Mouse (Mus musculus): ENCODE results near the gene Ttll11.

Gene Ttll11

DNA sequence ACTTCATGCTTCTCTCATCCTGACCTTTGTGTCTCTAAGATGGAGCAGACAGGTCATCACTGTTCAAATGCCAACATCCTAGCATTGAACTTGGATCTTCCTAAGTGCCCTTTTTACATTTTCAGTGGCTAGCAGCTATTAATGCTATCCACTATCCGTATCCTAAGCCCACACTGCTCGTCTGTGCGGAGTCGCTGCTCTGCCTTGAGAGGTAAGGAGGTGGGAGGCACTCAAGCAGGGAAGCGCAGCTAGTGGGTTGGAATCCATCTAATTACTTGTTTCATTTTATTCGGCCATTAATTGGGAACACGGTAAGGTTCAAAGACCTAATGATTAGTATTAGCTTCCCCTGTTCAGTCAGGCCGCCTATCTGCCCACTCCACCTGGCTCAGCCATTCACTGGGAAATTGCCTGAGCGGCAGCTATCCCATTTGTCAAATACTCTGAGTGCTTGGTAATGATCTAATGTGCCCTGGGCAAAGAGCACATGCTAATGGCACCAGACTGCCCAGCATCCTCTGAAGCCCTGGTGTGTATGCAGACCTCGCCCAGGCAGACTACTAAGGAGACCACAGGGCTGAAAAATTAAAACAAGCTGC lies 130.0 kb downstream of the Ttll11 start:
- DNase-seq: no peak

DNA sequence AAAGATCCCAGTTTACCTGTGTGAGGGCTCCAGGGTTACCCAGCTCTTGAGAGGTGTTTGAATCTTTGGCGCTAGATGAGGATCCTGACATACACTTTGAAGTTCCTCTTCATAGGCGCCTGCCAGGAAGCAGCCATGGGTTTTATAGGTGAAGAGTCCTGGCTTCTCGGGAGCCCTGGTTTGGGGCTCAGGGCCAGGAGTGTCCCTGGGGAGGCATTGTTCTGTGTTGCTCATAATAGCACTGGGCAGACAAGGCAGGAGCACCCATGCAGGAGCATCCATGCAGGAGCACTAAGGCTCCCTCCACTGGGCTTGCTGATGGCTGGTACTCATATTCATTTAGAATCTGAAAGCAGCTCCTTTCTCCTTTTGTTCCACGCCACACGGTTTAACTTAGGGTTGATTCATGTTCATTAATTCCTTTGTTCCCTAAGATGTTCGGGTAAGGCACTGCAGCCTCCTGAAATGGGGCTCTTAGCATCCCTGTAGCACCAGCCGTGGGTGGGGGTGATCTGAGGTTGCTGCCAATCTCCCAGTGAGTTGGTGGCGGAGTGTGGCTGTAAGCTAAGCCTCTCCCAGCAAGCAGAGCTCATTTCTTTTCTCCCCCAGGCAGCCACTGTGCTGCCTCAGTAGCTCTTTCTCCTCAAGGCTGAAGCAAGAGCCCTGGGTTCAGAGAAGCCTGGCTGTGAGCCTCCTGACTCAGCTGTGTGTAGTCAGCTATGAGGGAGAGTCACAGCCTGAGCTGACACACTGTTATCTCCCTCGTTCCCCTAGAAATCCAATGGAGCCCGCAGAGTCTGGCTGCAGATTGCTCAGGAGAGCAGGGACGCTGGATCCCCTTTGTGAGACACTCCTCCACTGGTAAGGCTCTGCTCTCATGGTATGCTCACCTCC lies 133.9 kb downstream of the Ttll11 start:
- no peak for DNase-seq

DNA sequence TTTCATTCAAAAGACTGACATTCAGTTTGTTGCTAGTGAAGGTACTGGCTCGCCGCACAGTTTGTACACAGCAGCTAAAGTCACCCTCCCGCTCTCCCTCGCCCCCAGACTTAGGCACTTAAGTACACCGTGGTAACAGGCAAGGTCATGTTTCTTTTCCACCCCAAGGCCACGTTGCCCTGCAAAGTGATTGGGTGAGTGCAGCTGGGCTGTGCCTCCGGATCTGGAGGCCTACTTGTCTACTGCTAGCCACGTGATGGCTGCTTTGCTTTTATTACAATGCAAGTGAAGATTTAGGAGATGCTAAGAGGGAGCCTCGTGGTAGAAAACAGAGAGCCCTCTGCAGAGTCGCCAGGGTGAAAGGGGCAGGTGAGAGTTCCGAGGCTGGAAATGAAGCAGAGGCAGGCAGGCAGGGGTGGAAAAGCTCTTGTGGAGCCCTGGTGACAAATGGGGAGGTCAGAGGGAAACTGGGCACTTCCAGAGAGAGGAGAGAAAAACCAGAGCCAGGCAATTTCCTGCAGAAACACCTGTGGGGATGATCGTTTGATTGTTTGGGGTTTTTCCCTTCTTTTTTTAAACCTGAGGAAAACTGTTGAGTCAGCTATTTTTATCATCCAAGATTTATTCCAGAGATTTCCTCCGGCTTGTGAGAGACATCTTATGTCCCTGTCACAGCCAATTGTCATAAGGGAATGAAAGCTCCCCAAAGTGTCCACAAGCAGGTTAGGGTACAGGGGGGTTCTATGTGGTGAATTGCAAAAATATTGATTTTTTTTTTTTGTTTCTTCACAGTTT lies 135.6 kb downstream of the Ttll11 start:
- no peak for DNase-seq

DNA sequence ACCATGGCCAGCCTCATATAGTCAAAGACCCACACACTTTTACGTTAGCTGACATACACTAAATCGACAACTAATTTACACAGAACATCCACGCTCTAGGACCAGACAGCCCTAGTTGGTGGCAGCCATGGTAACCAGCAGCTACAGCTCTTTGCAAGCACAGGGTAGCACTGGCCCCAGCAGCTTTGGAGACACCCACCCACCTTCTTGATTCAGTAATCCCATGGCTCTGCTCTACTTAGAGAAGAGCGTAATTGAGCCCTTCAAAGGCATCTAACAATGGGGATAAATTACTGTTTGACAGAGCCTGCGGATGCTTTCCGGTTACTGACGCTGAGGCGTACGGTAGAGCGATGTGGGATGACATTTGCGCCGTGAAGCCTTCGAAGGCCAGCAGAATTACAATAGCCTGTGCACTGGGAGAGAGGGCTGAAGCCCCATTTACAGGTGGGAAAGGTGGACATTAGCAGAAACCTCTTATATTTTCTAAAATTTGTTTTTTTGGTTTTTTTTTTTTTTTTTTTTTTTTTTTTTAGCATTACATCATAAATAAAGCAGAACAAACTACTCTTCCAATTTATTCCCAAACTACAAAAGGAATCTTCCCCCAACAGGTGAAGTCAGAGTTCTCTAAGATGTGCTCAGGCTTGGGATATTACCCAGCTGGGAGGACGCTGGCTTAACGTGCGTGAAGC lies 136.8 kb downstream of the Ttll11 start:
- DNase-seq: no peak

DNA sequence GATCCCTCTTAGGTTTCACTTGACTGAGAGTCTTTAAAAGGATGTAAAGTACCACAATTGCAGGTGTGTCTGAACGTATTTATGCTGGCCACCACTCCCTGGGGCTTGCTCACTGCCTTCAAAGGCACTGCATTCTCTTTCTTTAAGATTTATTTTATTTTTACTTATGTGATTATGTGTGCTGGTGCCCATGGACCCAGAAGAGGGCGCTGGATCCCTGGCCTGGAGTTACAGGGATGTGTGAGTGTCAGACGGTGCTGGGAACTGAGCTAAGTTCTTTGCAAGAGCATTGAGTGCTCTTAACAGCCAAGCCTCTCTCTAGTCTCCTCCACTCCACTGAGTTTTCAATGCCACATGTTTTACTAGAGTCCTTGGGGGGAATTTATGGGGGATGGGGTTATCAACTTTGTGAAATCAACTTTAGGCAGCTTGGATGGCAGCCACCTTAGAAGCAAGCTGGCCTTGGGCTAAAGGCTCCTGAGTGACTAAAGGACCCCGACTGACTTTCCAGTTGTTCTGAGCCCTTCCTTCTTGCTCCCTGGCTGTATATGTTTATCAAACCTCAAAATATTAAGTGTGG lies 137.8 kb downstream of the Ttll11 start:
- DNase-seq: no peak

DNA sequence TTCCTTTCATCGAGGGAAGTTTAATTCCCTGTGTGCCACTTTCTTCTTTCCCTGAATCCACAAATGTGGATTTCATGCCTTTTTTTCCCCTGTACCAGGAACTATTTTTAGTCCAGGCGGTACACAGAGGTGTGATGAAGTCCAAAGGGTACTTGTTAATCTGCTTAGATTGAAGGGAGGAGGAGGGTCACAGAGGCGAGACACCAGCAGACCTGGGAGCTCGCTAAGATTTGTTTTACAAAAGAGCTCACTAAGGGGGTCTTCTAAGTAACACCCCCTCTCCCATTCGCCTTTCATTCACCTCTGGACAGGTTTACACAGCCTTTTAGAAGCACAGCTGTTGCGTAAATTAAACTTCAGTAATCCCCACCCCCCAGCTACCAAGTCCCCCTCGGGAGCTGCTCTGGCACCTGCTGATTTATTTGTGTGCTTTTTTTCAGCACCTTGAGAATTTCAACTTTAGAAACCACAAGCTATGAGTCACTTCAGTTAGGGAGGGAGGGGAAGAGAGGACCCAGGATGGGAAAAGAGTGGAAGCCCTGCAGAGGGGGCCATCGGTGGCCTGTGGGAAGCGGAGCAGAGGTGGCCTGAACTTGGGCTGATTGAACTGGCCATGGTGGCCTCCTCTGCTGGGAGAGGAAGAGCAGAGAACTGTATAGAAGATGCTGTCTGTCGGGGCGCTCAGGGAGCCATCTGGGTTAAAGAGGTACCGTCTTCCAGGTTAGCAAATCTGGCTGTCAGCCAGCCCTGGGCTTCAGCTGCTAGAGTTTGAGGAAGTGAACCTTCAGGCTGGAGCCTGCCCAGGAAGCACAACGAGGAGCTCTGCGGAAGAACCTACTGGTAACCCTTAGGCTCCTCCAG lies 138.5 kb downstream of the Ttll11 start:
- DNase-seq: peak; percentile 63

DNA sequence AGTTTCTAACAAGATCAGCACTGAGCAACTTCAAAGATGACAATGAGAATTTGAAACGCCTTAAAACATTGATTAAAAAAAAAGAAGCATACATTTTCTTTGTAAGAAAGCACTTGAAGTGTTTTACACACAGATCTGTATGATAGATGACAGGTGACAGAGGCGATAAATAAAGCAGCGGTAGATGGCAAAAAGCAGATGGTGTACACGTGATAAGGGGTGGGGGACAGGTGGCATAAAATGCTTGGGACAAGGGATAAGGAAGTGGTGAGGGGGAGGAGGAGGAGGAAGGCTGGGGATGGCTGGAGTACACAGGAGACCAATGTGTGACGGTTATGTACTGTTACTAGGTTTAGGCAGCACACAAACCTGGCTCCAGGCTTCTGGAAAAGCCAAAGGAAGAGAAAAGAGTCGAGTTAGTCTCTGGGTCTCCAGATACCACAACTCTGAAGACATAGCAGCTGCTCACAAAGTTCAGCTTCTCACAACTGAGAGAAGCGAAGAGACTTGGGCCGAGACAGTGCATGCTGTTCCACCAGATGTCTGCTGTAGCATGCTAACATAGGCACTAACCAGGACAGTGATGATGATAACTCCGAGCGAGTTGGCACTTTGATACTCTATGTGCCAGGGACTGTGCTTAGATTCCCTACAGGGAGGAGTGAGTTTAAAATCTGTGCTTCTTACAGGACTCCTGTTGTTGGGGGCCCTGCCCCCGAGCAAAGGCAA lies 140.8 kb downstream of the Ttll11 start:
- peak; percentile 21 for DNase-seq

DNA sequence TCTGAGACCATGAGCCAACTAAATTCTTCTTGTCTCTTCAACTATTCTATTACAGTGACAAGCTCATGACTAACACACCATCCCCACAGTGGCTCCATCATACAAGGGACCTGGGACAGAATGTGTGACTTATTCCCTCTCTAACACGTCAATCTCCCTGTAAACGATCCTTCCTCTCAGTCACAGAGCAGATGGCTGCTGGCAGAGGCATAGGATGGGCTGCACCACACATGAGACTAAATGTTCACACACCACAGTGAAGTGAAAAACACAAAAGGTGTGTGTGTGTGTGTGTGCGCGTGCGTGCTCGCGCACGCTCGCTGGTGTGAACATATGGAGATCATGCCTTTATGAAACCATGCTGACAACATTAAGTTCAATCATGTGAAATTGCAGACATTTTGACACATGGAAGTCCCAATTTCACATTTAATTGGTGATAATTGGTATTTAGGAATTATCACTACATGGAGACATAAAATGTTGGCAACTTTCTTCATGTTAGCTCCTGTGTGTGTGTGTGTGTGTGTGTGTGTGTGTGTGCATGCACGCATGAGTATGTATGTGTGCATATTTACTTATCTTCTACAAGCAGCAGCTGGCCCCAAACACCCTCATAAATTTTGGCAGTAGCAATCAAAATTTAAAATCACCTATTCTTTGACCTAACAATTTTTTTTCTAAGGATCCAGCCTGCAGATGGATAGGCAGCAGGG lies 145.4 kb downstream of the Ttll11 start:
- no peak for DNase-seq

DNA sequence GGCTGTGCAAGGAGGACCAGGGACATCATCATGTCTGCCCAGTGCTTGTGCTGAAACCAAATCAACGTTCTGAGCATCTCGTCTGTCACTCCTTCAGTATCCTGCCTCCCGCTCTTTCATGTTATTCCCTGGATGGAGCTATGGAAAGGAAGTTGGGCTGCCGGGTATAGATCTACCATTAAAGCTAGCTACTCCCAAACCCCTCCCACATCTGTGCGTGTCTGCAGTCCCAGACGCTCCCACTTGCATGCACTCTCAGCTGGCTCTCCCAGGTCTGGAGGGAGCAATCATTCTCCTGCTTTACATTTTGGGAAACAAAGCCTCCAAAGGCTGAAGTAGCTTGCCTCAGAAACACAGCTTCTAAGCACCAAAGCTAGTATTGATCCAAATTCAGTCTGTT lies 146.2 kb downstream of the Ttll11 start:
- no peak for DNase-seq

DNA sequence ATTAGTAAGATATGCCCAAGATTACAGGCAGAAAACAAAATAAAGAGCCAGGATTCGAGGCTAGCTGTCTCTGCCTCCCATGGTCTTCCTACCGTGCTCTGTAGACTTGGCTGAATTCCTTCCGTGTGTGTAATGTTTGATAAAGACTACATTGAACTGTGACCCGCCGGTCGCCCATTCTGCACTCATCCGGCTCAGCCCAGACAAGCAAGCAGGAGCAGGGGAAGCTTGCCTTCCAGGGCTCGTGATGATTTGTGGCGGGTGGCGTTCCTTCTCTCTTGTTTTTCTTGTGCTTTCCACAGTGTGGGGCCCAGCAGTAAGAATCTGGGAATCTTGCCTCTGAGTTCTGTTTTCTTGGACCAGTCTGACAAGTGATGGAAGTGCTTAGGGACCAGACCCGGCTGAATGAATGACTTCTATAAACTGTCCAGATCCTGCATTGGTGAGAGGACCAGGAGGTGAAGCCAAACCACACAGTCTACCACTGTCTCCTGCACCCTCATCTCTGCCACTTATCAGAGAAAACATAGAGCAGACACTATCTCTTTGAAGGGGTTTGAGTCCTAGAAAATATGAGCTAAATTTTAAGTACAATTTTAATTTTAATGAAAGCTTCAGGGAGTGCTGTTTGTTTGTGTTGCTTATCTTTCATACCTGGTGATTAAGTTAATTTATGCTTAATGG lies 146.8 kb downstream of the Ttll11 start:
- DNase-seq: no peak

DNA sequence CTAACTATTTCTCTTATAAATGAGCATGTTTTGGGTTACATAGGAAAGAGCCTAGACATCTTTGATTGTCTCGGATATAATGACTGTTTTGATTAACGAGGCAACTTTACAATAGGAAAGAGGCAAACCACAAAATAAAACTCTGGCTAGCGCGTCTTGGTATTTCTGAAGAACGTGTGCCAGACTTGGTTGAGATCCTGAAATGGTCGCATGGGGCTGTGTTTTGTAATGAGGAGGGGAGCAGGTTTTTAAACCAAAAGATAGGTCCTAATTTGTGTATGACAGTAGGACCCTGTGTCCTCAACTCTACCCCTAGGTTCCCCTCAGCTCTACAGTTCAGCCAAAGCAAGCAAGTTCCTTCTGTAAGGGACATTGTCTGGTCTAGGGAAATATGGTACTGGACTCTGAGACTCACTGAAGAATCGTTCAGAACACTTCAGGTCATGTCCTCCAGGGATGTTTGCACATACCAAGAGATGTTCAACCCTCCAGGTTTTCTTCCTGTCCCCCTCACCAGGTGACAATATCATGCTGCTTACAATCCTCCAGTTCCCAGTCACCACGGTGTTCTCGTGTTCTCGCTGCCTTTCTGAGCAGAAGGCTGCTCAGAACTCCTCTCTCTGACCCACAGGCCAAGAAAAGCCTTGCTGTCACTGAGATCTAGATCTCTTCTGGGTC lies 147.7 kb downstream of the Ttll11 start:
- DNase-seq: no peak

DNA sequence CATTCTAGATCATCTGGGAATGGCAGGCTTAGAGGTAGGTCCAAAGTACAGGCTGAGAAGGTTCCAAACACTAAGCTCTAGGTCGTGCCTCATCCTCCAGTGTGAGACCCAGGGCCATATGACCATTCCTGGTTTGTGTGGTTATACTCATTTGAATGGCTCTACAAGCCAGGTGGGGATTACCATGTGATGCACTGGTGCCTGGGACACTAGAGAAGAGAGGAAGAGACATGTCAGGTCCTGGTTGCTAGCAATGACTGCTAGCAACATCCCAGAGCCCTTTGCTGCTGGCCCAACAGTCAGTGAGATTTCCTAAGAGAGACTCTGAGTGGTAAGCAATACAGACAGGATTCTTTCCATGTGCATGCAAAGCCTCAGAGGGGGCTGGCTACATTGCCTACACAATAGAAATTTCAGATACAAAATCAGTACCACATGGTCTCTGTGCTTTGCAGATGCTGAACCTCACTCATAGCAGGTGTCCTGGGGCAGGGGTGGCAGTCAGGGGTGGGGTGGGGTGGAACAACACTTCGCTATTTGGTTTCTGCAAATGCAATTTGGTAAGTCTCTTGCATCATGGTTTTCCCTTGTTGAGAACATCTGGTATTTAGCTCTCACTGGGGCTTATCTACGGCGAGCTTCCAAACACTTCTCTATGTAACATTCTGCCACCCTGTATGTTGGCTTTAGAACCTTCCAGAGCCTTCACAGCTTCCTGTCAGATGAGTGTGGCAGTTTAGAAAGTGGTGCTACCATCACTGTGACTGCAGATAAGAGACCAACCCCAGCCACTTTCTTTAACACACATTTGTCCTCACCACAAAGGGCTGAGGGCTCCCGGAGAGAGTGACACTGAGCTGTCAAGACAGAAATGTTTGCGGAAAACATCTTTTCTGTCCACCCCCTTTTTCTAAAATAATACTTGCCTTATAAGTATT lies 148.5 kb downstream of the Ttll11 start:
- peak; percentile 50 for DNase-seq

DNA sequence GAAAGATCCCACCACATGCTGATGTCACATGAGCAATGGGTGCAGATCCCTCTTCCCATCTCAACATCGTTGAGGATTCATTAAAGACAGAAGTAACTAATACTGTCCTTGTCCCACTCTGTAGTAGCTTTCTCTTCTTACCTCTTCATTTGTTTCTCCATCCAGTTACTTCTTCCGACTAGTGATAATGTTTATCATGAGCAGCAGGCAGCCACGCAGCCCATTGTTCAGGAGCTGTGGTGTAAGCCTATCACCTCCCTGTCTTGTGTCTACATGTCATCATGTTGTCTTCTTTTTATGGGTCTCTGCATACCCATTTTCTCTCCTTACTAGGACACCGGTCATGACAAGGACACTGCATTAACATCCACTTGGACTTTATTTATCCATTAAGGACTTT lies 150.6 kb downstream of the Ttll11 start:
- no peak for DNase-seq

DNA sequence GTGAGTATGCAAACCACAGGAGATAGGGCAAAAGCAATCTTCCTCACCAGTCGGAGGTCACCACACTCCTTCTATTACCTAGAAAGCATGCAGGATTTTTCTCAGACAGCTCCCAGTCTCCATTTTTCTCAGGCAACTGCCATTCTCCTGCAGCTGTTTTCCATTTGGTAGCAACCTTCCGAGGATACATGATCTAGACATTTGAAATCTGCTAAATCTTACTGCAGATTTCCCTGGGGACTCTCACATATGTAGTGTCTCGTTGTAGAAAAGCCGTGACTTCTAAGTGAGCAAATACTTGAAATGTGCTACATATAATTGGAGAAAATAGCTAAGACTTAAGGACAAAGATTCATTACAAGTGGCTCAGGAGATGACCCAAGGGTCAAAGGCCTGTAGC lies 151.8 kb downstream of the Ttll11 start:
- no peak for DNase-seq

DNA sequence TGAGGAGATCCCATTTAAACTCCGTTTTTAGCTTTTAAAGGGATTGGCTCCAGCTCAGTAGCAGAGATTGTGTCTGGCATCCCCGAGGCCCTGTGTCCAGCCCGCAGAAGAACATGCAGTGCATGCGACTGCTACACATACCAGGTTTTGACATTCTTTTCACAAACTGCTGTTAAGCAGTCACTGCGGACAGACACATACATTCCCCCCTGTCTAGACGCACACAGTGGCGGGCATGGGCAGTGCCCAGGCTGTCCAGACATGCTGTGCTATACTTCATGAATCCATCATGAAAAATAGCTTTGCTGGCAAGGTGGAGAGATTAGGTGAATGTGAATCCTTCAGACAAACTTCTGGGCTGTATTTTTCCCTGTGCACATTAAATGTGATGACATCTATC lies 154.6 kb downstream of the Ttll11 start:
- no peak for DNase-seq

DNA sequence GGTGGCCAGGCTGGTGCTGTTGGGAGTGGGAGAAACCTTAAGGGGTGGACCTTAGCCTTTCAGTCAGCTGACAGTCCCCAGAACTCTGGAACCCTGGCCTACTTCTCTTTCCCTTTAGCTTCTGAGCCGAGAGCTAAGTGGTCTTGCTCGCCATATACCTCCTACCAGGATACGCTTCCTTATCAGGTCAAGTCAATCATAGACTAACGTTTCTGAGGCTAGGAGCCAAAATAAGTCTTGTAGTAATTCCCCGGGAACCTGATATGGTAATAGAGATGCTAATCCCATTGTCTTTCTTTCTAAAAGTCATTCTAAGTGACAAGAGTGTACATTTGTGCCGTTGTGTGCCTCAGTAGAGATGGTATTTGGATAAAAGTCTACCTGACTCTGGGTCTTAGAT lies 156.1 kb downstream of the Ttll11 start:
- no peak for DNase-seq

DNA sequence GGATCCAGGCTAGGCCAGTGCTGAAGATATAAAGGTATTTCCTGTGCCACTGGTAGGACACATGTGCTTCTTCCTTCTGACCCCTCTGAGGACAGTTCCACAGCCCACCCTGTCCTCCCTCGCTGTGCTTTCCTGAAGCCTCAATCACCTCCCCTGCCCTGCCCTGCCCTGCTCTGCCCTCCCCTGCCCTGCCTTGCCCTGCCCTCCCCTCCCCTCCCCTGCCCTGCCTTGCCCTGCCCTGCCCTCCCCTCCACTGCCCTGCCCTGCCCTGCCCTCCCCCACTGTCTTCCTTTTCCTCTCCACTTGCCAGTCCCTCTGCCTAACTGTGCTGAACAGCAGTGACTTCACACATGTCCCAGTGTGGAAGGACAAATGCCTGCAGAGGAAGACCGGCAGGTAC lies 160.8 kb downstream of the Ttll11 start:
- DNase-seq: no peak

Measured in thymus, postnatal 25 days (tissue).